Mouse (Mus musculus) left cerebral cortex, adult 8-10 months (tissue): ENCODE measurements around the gene Cts8. TPM values are rescaled to one million over a fixed set of nuclear protein-coding genes. Genes with fewer than 3 reads are reported as not detected.
A peak's percentile ranks its signal among the peaks of the same experiment; 100 is the strongest.

ENCODE experiments used
- DNase-seq, 2 experiments: peaks; one replicate each; pipeline ENCODE4 v3.0.0; 2022; ENCODE audit warnings: low spot score in 2 of 2
- total RNA-seq, 4 experiments: library from RNA; stranded (reverse); gene quantifications; 2 replicates each; pipeline ENCODE4 v1.2.4; 2022

The Cts8 gene
- total RNA-seq, result not detected

DNA sequence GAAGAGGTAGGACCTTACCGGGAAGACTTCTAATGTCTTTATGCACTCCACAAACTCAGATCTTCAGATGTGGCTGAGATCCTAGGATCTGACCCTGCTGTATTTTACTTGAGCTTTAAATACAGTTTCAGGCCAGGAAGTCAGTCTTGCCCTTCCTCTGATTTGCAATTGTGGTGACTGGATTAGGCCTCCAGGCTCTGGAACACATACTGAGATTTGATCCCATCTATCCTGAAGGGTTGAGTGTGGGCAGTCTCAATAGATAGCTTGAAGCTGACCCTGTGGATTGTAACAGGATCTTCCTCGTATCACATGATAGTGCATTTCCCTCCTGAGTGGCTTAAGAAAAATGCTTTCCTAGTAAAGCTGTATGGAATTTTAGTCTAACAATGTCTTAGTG is at the start of gene Cts8:
Gene Cts8 (minus strand): TSS at position 101 of the 400 bp plus-strand sequence.
- DNase-seq, result no peak

GRCm38 (mm10) chr13:61288739-61289138 is 33.6 kb upstream of the Cts8 start, which contains the start of gene Gm49398:
Gm49398 (minus strand) TSS chr13:61288839.
- no peak for DNase-seq

- DNase-seq, result peak; percentile 10
Observed at GRCm38 (mm10) chr13:61241076-61241947, 13.8 kb downstream of the Cts8 start.

GRCm38 (mm10) chr13:61203310-61203709 is 51.8 kb downstream of the Cts8 start, which contains the start of gene Cts6:
Cts6 (minus strand) TSS chr13:61203410.
- no peak for DNase-seq

Other genes starting within 250 kb of the Cts8 start
- not detected for gene Ctsj, start 249.4 kb downstream of the Cts8 start, total RNA-seq
- not detected for gene Ctsq, start 214.7 kb downstream of the Cts8 start, total RNA-seq
- gene Ctsr, start 91.1 kb downstream of the Cts8 start, total RNA-seq, result not detected
- gene Cts6, start 51.9 kb downstream of the Cts8 start, total RNA-seq, result not detected
- not detected for gene Gm49398, start 33.5 kb upstream of the Cts8 start, total RNA-seq
- not detected for gene Cts7, start 102.8 kb upstream of the Cts8 start, total RNA-seq